Mouse (Mus musculus) embryonic fibroblast, embryonic 13.5 days (primary cell): ENCODE results near the gene Rbbp4. TPM values are rescaled to one million over a fixed set of nuclear protein-coding genes. Genes with fewer than 3 reads are reported as not detected.

Source experiments
- H3K27ac ChIP-seq: 2 replicates; pipeline ENCODE4 v1.5.1; 2012; ENCODE audit warnings: low read length, control low read depth, inconsistent platforms; ENCODE audit not compliant: insufficient read depth
- H3K4me1 ChIP-seq: 2 replicates; pipeline ENCODE4 v1.6.1; 2011; ENCODE audit warnings: low read length; ENCODE audit not compliant: control insufficient read depth, insufficient read depth
- H3K4me3 ChIP-seq: 2 replicates; pipeline ENCODE4 v1.5.1; 2011; ENCODE audit warnings: mild to moderate bottlenecking, control low read depth, low read length; ENCODE audit not compliant: insufficient read depth
- CTCF ChIP-seq: IDR thresholded peaks from 2 replicates; pipeline ENCODE4 v1.5.1; 2011; ENCODE audit warnings: mild to moderate bottlenecking, control low read depth, low read length, moderate library complexity, borderline replicate concordance; ENCODE audit not compliant: insufficient read depth
- POLR2A ChIP-seq: IDR thresholded peaks from 2 replicates; pipeline ENCODE4 v1.6.1; 2011; ENCODE audit warnings: low read depth, mild to moderate bottlenecking, control low read depth, low read length, moderate library complexity
- polyA plus RNA-seq: library from polyadenylated mRNA; stranded (reverse); fragments of >200 nt; gene quantifications from 2 replicates; pipeline ENCODE4 v1.2.4, GENCODE M21; 2011; ENCODE audit warnings: low read depth; ENCODE audit not compliant: missing spikeins, insufficient read length

Gene Rbbp4
- polyA plus RNA-seq, 1 experiment = 229 TPM

- Histone ChIP-seq H3K27ac (no peak overlapping the region), H3K4me3 (no peak overlapping the region), H3K4me1 (peaks cover 15% of the 10 kb centered on the region)
- no peak for TF ChIP-seq POLR2A
- TF ChIP-seq CTCF = no peak
Measured at GRCm38 (mm10) chr4:129326191-129326590, 9.0 kb downstream of the Rbbp4 start.

GRCm38 (mm10) chr4:129324756-129325155 lies 10.4 kb downstream of the Rbbp4 start:
- no peak for TF ChIP-seq POLR2A
- TF ChIP-seq CTCF = no peak
- H3K4me1 ChIP-seq = peaks cover 15% of the 10 kb centered on the region

GRCm38 (mm10) chr4:129323491-129323890 lies 11.7 kb downstream of the Rbbp4 start:
- peaks cover 15% of the 10 kb centered on the region for H3K4me1 ChIP-seq
- H3K4me3 ChIP-seq = no peak overlapping the region
- H3K27ac ChIP-seq = peak overlapping the region; percentile 61; the same call in 1 of the 2 replicates
- TF ChIP-seq POLR2A (no peak), CTCF (no peak)

More at GRCm38 (mm10) chr4:129324756-129325155, 10.4 kb downstream of the Rbbp4 start:
- H3K4me3 ChIP-seq = no peak overlapping the region
- peak overlapping the region; percentile 90; the same call in 1 of the 2 replicates for H3K27ac ChIP-seq

- TF ChIP-seq CTCF (no peak), POLR2A (no peak)
Measured at GRCm38 (mm10) chr4:129322042-129322441, 13.1 kb downstream of the Rbbp4 start.

GRCm38 (mm10) chr4:129320876-129321275 lies 14.3 kb downstream of the Rbbp4 start:
- TF ChIP-seq CTCF (no peak), POLR2A (no peak)
- Histone ChIP-seq H3K4me3 (no peak overlapping the region), H3K4me1 (peaks cover 10% of the 10 kb centered on the region), H3K27ac (no peak overlapping the region)

More at GRCm38 (mm10) chr4:129322042-129322441, 13.1 kb downstream of the Rbbp4 start:
- Histone ChIP-seq H3K27ac (no peak overlapping the region), H3K4me1 (peaks cover 15% of the 10 kb centered on the region), H3K4me3 (no peak overlapping the region)

GRCm38 (mm10) chr4:129313886-129314285 lies 21.3 kb downstream of the Rbbp4 start:
- no peaks in the 10 kb centered on the region for H3K4me1 ChIP-seq

GRCm38 (mm10) chr4:129307936-129308335 lies 27.2 kb downstream of the Rbbp4 start:
- H3K27ac ChIP-seq = no peak overlapping the region
- H3K4me3 ChIP-seq = no peak overlapping the region
- H3K4me1 ChIP-seq = peaks cover 7% of the 10 kb centered on the region
- no peak for TF ChIP-seq CTCF
- TF ChIP-seq POLR2A = no peak

More at GRCm38 (mm10) chr4:129313886-129314285, 21.3 kb downstream of the Rbbp4 start:
- Histone ChIP-seq H3K27ac (no peak overlapping the region), H3K4me3 (no peak overlapping the region)
- TF ChIP-seq POLR2A = no peak
- TF ChIP-seq CTCF = no peak

- no peak for TF ChIP-seq POLR2A
- peaks cover 7% of the 10 kb centered on the region for H3K4me1 ChIP-seq
- peak overlapping the region; percentile 66 for H3K27ac ChIP-seq
- H3K4me3 ChIP-seq = no peak overlapping the region
Measured at GRCm38 (mm10) chr4:129304306-129304705, 30.9 kb downstream of the Rbbp4 start.

- peak overlapping the region; percentile 66 for H3K27ac ChIP-seq
- no peak overlapping the region for H3K4me3 ChIP-seq
- peaks cover 7% of the 10 kb centered on the region for H3K4me1 ChIP-seq
- no peak for TF ChIP-seq CTCF
- no peak for TF ChIP-seq POLR2A
Measured at GRCm38 (mm10) chr4:129303816-129304215, 31.4 kb downstream of the Rbbp4 start.

GRCm38 (mm10) chr4:129303401-129303800 lies 31.8 kb downstream of the Rbbp4 start:
- TF ChIP-seq CTCF (no peak), POLR2A (no peak)
- Histone ChIP-seq H3K4me3 (no peak overlapping the region), H3K27ac (peak overlapping the region; percentile 49), H3K4me1 (peaks cover 7% of the 10 kb centered on the region)
